Mouse (Mus musculus) intestine, embryonic 16.5 days (tissue): ENCODE data around the gene Wdr18. TPM values are rescaled to one million over a fixed set of nuclear protein-coding genes. Genes with fewer than 3 reads are reported as not detected.

Experiments
- ATAC-seq: fragments of 200-750 bp; cut with Nextera tagmentation; 2 replicates; pipeline ENCODE4 v1.8.0; 2017; ENCODE audit warnings: moderate TSS enrichment, moderate library complexity
- H3K27ac ChIP-seq: fragments of 300-500 bp; sonication (generic); 2 replicates; pipeline ENCODE4 v1.5.1; 2014; ENCODE audit warnings: mild to moderate bottlenecking, low read length
- H3K27me3 ChIP-seq: fragments of 300-500 bp; sonication (generic); replicated peaks from 2 replicates; pipeline ENCODE4 v1.6.1; 2014; ENCODE audit warnings: low read length, control low read depth, mixed read lengths; ENCODE audit not compliant: control insufficient read depth, insufficient read depth
- H3K36me3 ChIP-seq: fragments of 300-500 bp; sonication (generic); 2 replicates; pipeline ENCODE4 v1.6.1; 2014; ENCODE audit warnings: low read length, control low read depth; ENCODE audit not compliant: control insufficient read depth, insufficient read depth
- H3K4me1 ChIP-seq: fragments of 300-500 bp; sonication (generic); 2 replicates; pipeline ENCODE4 v1.6.1; 2014; ENCODE audit warnings: low read length, control low read depth, mixed read lengths; ENCODE audit not compliant: control insufficient read depth, insufficient read depth
- H3K4me2 ChIP-seq: fragments of 300-500 bp; sonication (generic); 2 replicates; pipeline ENCODE4 v1.6.1; 2014; ENCODE audit warnings: low read depth, low read length, control low read depth
- H3K4me3 ChIP-seq: fragments of 300-500 bp; sonication (generic); 2 replicates; pipeline ENCODE4 v1.5.1; 2014; ENCODE audit warnings: mild to moderate bottlenecking, low read length
- H3K9ac ChIP-seq: fragments of 300-500 bp; sonication (generic); 2 replicates; pipeline ENCODE4 v1.6.1; 2014; ENCODE audit warnings: low read depth, low read length
- H3K9me3 ChIP-seq: fragments of 300-500 bp; sonication (generic); 2 replicates; pipeline ENCODE4 v1.6.1; 2016; ENCODE audit warnings: low read length, control low read depth; ENCODE audit not compliant: control insufficient read depth
- WGBS: fragments of 180-500 bp; shearing (Covaris S2); extraction: QIAGEN DNeasy Blood & Tissue Kit; methylation state at CpG from one replicate; pipeline ENCODE4 v1.1.7; 2014; 5-methylcytosine and 5-hydroxymethylcytosine counted together
- polyA plus RNA-seq: library from polyadenylated mRNA; unstranded; fragments of >200 nt; fragmentation: Nextera tagmentation; extraction: Ambion mirVana; gene quantifications from 2 replicates; pipeline ENCODE4 v1.2.1, GENCODE M21; 2015

The Wdr18 gene
- polyA plus RNA-seq, 1 experiment from 2014 or later: 96.6 TPM

GRCm38 (mm10) chr10:79942988-79943387 lies 17.0 kb upstream of the Wdr18 start:
- Histone ChIP-seq H3K9ac (no peak overlapping the region; the same call in 1 of the 2 replicates), H3K27ac (peak overlapping the region; percentile 91), H3K4me1 (peaks cover 50% of the 10 kb centered on the region), H3K9me3 (no peaks in the 10 kb centered on the region), H3K4me3 (no peak overlapping the region), H3K4me2 (no peak overlapping the region; the same call in 1 of the 2 replicates), H3K36me3 (0 out of 2 replicates have a peak, but pooled peaks cover 5% of the 10 kb centered on the region), H3K27me3 (no peaks in the 10 kb centered on the region)
- WGBS: 66% methylated on average over 1 of the region's 1 CpGs
- ATAC-seq: peak; percentile 1

DNA sequence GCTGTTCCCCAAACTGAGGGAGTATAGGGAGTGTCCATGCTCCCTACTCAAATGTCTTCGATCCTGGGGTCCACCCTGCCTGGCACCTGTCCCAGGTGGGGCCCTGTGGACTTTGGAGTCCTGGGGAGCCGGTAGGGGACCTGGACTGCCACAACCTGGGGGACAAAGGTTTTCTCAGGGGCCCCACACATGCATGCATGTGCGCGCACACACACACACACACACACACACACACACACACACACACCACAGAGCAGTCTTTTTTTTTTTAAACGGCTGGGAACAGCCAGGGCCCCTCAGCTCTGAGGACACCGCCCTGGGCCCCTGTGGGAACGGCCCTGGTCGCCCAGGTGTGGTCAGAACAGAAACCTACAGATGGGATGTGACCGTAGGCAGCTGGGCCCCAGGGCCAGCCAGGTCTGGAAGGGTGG lies 16.5 kb upstream of the Wdr18 start:
- H3K4me2 ChIP-seq: peak overlapping the region; percentile 56
- H3K4me1 ChIP-seq: peaks cover 50% of the 10 kb centered on the region
- peak overlapping the region; percentile 91 for H3K27ac ChIP-seq
- H3K4me3 ChIP-seq: peak overlapping the region; percentile 36; the same call in 1 of the 2 replicates
- ATAC-seq: peak; percentile 86
- WGBS: 43% methylated on average over 9 of the region's 9 CpGs
- 0 out of 2 replicates have a peak, but pooled peaks cover 5% of the 10 kb centered on the region for H3K36me3 ChIP-seq
- H3K27me3 ChIP-seq: no peaks in the 10 kb centered on the region
- peak overlapping the region; percentile 63; the same call in 1 of the 2 replicates for H3K9ac ChIP-seq
- H3K9me3 ChIP-seq: no peaks in the 10 kb centered on the region

- peak overlapping the region; percentile 65 for H3K9ac ChIP-seq
- 26% methylated on average over 16 of the region's 16 CpGs for WGBS
- H3K9me3 ChIP-seq: no peaks in the 10 kb centered on the region
- no peaks in the 10 kb centered on the region for H3K27me3 ChIP-seq
- peak; percentile 27 for ATAC-seq
- H3K4me3 ChIP-seq: peak overlapping the region; percentile 24
- peak overlapping the region; percentile 91 for H3K27ac ChIP-seq
- H3K36me3 ChIP-seq: peaks cover 6% of the 10 kb centered on the region
- H3K4me2 ChIP-seq: peak overlapping the region; percentile 56
- peaks cover 40% of the 10 kb centered on the region for H3K4me1 ChIP-seq
Measured at GRCm38 (mm10) chr10:79945507-79946234, 14.3 kb upstream of the Wdr18 start.

GRCm38 (mm10) chr10:79946752-79947322 lies 13.1 kb upstream of the Wdr18 start:
- WGBS: 22% methylated on average over 7 of the region's 7 CpGs
- Histone ChIP-seq H3K4me3 (peak overlapping the region; percentile 24), H3K27me3 (no peaks in the 10 kb centered on the region), H3K9me3 (no peaks in the 10 kb centered on the region), H3K4me1 (peaks cover 40% of the 10 kb centered on the region), H3K9ac (peak overlapping the region; percentile 65), H3K4me2 (peak overlapping the region; percentile 56), H3K27ac (peak overlapping the region; percentile 91), H3K36me3 (peaks cover 18% of the 10 kb centered on the region)
- ATAC-seq: peak; percentile 47

GRCm38 (mm10) chr10:79947502-79947901 lies 12.4 kb upstream of the Wdr18 start:
- H3K4me2 ChIP-seq: no peak overlapping the region
- no peak for ATAC-seq
- WGBS: 59% methylated on average over 6 of the region's 6 CpGs
- no peaks in the 10 kb centered on the region for H3K27me3 ChIP-seq
- peaks cover 40% of the 10 kb centered on the region for H3K4me1 ChIP-seq
- H3K27ac ChIP-seq: peak overlapping the region; percentile 91
- H3K9me3 ChIP-seq: no peaks in the 10 kb centered on the region
- peak overlapping the region; percentile 65; the same call in 1 of the 2 replicates for H3K9ac ChIP-seq
- H3K4me3 ChIP-seq: no peak overlapping the region
- H3K36me3 ChIP-seq: peaks cover 19% of the 10 kb centered on the region

DNA sequence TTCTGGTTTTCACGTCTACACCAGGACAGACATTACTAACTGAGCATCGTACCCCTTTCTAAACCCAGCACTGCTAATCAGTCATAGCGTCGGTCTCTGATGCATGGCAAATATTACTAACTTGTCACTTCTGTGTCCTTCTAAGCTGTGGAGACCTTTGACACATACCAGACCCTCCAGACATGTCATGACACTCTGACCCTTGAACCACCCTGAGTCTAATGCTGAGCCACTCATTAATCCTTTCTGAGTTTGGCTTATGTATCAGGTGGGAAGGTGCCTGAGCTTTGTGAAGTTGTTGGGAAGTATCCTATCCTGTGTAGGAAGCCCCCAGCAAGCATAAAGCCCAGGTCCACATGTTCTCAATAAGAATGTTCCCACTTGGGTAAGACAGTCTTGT lies 10.1 kb upstream of the Wdr18 start:
- Histone ChIP-seq H3K9ac (peak overlapping the region; percentile 2; the same call in 1 of the 2 replicates), H3K4me3 (no peak overlapping the region), H3K9me3 (no peaks in the 10 kb centered on the region), H3K27me3 (no peaks in the 10 kb centered on the region), H3K4me1 (peaks cover 27% of the 10 kb centered on the region), H3K4me2 (no peak overlapping the region), H3K36me3 (peaks cover 22% of the 10 kb centered on the region), H3K27ac (no peak overlapping the region)
- WGBS: 67% methylated on average over 4 of the region's 4 CpGs
- no peak for ATAC-seq

DNA sequence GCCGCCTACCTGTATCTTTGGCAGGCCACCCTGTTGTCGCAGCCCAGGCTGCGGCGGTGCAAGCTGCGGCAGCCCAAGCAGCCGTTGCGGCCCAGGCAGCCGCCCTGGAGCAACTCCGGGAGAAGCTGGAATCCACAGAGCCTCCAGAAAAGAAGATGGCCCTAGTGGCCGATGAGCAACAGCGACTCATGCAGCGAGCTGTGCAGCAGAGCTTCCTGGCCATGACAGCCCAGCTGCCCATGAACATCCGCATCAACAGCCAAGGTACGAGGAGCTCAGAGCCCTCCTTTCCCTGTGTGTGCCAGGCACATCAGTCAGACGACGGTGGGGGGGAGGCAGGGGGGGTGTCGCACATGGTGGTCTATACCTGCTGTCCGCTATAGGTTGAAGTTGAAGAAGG lies 9.3 kb upstream of the Wdr18 start:
- Histone ChIP-seq H3K4me3 (no peak overlapping the region), H3K9ac (no peak overlapping the region), H3K9me3 (no peaks in the 10 kb centered on the region), H3K4me2 (no peak overlapping the region), H3K36me3 (peaks cover 22% of the 10 kb centered on the region), H3K4me1 (peaks cover 19% of the 10 kb centered on the region), H3K27ac (no peak overlapping the region), H3K27me3 (no peaks in the 10 kb centered on the region)
- 81% methylated on average over 18 of the region's 18 CpGs for WGBS
- no peak for ATAC-seq

DNA sequence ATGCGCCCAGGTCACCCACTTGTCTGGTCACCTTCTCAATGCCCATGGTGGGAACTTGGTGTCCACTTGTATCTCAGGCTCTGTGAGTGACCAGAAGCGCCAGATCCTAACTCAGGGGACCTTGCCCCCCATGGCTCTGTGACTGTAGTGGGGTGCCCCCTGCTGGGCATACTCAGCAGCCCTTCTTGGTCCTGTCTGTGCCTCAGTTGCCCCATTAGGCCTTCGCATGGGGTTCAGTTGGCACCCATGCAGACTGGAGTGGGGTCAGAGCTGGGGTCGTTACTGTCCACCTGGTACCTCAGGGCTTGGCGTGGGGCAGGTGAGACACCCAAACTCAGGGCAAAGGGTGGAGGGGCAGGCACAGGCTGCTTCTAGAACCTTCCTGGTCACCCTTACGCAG lies 6.0 kb upstream of the Wdr18 start:
- Histone ChIP-seq H3K4me3 (no peak overlapping the region), H3K36me3 (peaks cover 22% of the 10 kb centered on the region), H3K9ac (no peak overlapping the region), H3K9me3 (no peaks in the 10 kb centered on the region), H3K27me3 (no peaks in the 10 kb centered on the region), H3K27ac (no peak overlapping the region), H3K4me2 (no peak overlapping the region), H3K4me1 (peaks cover 5% of the 10 kb centered on the region; the same call in 1 of the 2 replicates)
- 86% methylated on average over 6 of the region's 6 CpGs for WGBS
- ATAC-seq: no peak

DNA sequence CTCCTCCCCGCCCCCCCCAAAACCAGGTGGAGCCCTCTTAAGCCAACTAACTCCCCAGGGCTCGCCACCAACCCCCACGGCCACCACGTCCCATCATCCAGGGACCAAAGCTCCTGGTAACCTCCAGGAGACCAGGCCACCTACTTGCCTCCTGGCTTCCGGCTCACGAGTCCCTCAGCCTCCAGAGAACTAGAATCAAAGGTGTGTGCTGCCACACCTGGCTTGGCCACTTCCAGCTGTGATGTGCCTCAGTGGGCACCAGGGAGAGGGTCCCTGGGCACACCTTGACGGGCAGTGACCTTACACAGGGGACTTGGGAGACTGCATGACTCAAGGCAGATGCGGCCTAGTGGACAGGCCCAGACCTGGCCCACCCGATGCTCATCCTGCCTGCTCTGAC lies 4.3 kb upstream of the Wdr18 start:
- WGBS: 78% methylated on average over 9 of the region's 9 CpGs
- Histone ChIP-seq H3K4me3 (no peak overlapping the region), H3K9ac (no peak overlapping the region), H3K4me1 (peaks cover 7% of the 10 kb centered on the region; the same call in 1 of the 2 replicates), H3K4me2 (no peak overlapping the region), H3K27me3 (no peaks in the 10 kb centered on the region), H3K36me3 (peaks cover 15% of the 10 kb centered on the region), H3K27ac (no peak overlapping the region), H3K9me3 (no peaks in the 10 kb centered on the region)
- no peak for ATAC-seq
